Mouse (Mus musculus) spleen, postnatal 36 days (tissue): ENCODE measurements around the gene Apopt1.

ENCODE experiments used
- DNase-seq, 2 experiments: peaks; one replicate each; pipeline ENCODE4 v3.0.0; 2022; ENCODE audit warnings: low spot score in 2 of 2, mixed read lengths in 1 of 2

Gene Apopt1

GRCm38 (mm10) chr12:111680661-111681060 lies 32.4 kb upstream of the Apopt1 start:
- no peak for DNase-seq

GRCm38 (mm10) chr12:111681305-111681704 lies 31.8 kb upstream of the Apopt1 start:
- DNase-seq, result no peak

- DNase-seq, result no peak
These were observed 31.1 kb upstream of the Apopt1 start for GRCm38 (mm10) chr12:111682003-111682402.

- DNase-seq, result no peak
These were observed 30.3 kb upstream of the Apopt1 start for GRCm38 (mm10) chr12:111682806-111683205.

- DNase-seq, result no peak
These were observed 26.7 kb upstream of the Apopt1 start for GRCm38 (mm10) chr12:111686390-111686789.

- no peak for DNase-seq
These were observed 25.6 kb upstream of the Apopt1 start for GRCm38 (mm10) chr12:111687350-111688068.

- no peak for DNase-seq
These were observed 25.0 kb upstream of the Apopt1 start for GRCm38 (mm10) chr12:111688069-111688428.

GRCm38 (mm10) chr12:111689426-111689825 lies 23.6 kb upstream of the Apopt1 start:
- no peak for DNase-seq

- peak; percentile 51 to 54 for DNase-seq
These were observed 21.7 kb upstream of the Apopt1 start for GRCm38 (mm10) chr12:111691346-111691872.

GRCm38 (mm10) chr12:111692899-111693298 lies 20.2 kb upstream of the Apopt1 start:
- no peak for DNase-seq

- no peak for DNase-seq
These were observed 19.5 kb upstream of the Apopt1 start for GRCm38 (mm10) chr12:111693341-111694270.

- no peak for DNase-seq
These were observed 18.7 kb upstream of the Apopt1 start for GRCm38 (mm10) chr12:111694271-111694781.

GRCm38 (mm10) chr12:111694880-111695804 lies 17.9 kb upstream of the Apopt1 start:
- no peak for DNase-seq

- DNase-seq, result peak; percentile 43 to 56
These were observed 16.8 kb upstream of the Apopt1 start for GRCm38 (mm10) chr12:111696239-111696638.

GRCm38 (mm10) chr12:111697708-111698107 lies 15.4 kb upstream of the Apopt1 start:
- no peak for DNase-seq

GRCm38 (mm10) chr12:111698346-111698913 lies 14.6 kb upstream of the Apopt1 start:
- no peak for DNase-seq

GRCm38 (mm10) chr12:111699542-111699941 lies 13.5 kb upstream of the Apopt1 start:
- no peak for DNase-seq

GRCm38 (mm10) chr12:111700920-111701458 lies 12.1 kb upstream of the Apopt1 start:
- no peak for DNase-seq

GRCm38 (mm10) chr12:111703301-111703700 lies 9.8 kb upstream of the Apopt1 start:
- no peak for DNase-seq

GRCm38 (mm10) chr12:111704609-111705008 lies 8.5 kb upstream of the Apopt1 start:
- no peak for DNase-seq
